Mouse (Mus musculus) liver, postnatal 0 days (tissue): ENCODE data around the gene Ilkap.

ENCODE experiments used
- CTCF ChIP-seq: sonication (generic); IDR thresholded peaks from 2 replicates; pipeline ENCODE4 v1.5.1; 2016; ENCODE audit warnings: antibody characterized with exemption, low read depth
- EP300 ChIP-seq: IDR thresholded peaks from 2 replicates; pipeline ENCODE4 v1.6.1; 2016; ENCODE audit warnings: antibody characterized with exemption, low read depth, mild to moderate bottlenecking

GRCm38 (mm10) chr1:91352277-91352676, 46.3 kb downstream of the Ilkap start:
- TF ChIP-seq EP300 = no peak
- TF ChIP-seq CTCF = no peak
